Comparison of ENCODE assay signal across 27 mouse cellular contexts in the genomic region with DNA sequence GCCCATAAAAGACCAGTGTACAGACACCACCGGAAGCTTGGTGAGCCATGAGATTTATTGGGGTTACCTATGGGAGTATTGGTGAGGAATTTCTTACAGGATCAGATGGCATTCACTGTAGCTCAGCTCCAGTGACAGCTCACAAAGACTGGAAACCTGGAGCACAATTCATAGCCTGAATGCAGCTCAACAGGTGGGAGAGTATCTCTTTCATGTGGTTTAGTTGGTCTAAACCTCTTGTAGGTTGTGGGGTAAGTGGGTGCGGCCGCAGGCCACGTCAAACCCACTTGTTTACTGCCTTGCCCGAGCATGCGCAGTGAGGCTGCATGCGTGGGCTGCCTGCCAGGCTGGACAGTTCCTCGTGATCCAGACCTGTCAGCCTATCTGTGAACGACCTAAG. TPM values are rescaled to one million over a fixed set of nuclear protein-coding genes. Genes with fewer than 3 reads are reported as not detected.
DNase-seq lines count a peak whose midpoint lies in the region; ATAC-seq lines count a peak whose summit lies in the region.
"Had no signal": no experiment of that assay in that cellular context is flagged by ENCODE, and none has a peak within 500 bp of the region (broad histone marks: within the 10 kb centered on the region; RNA-seq: fewer than 3 reads in every experiment).

No protein-coding gene starts in this region.

- H3K9me3 ChIP-seq in midbrain, embryonic 11.5 days (ENCODE audit: control insufficient read depth, low read length) = no peaks in the 10 kb centered on the region; the same call in 1 of the 2 replicates
- H3K9me3 ChIP-seq in midbrain, embryonic 15.5 days = no peaks in the 10 kb centered on the region
- H3K9me3 ChIP-seq: forebrain, embryonic 15.5 days had no signal

- no peaks in the 10 kb centered on the region for H3K36me3 ChIP-seq in midbrain, embryonic 11.5 days (ENCODE audit: control insufficient read depth, insufficient read depth, low read length)
- H3K36me3 ChIP-seq in midbrain, embryonic 15.5 days (replicated peaks) = no peaks in the 10 kb centered on the region
- H3K36me3 ChIP-seq: embryonic facial prominence, embryonic 10.5 days; embryonic facial prominence, embryonic 13.5 days; forebrain, embryonic 12.5 days; forebrain, embryonic 15.5 days; heart, embryonic 12.5 days; heart, embryonic 15.5 days; hindbrain, embryonic 12.5 days; hindbrain, embryonic 15.5 days had no signal

- DNase-seq in kidney, adult 11 months = peak; percentile 46
- no peak for DNase-seq in kidney, postnatal 10 days
- DNase-seq in midbrain, embryonic 11.5 days (ENCODE audit: low spot score, missing footprints) = peak; percentile 61
- DNase-seq in natural killer cell, adult 2 months (ENCODE audit: low spot score in 2 of 2) = peak; percentile 27 to 45
- DNase-seq in c-Kit-positive CD71-positive TER-119-positive erythroid progenitor cells, embryonic 14.5 days (ENCODE audit: low spot score) = no peak
- DNase-seq: adrenal gland, postnatal 10 days; adrenal gland, postnatal 36 days; B cell, adult 2 months; cerebellum, adult 11-12 months; cerebellum, adult 8-10 months; cerebellum, postnatal 10 days; cerebellum, postnatal 36 days; embryo, embryonic 11 days; gastrocnemius, postnatal 25 days; heart, adult 18-20 months; heart, postnatal 14 days had no signal

- 94% methylated on average over 9 of the region's 9 CpGs for WGBS in midbrain, embryonic 11.5 days
- 94% methylated on average over 9 of the region's 9 CpGs for WGBS in midbrain, embryonic 15.5 days

- H3K27ac ChIP-seq in midbrain, embryonic 11.5 days (ENCODE audit: low read depth, low read length) = no peak overlapping the region
- H3K27ac ChIP-seq in midbrain, embryonic 15.5 days = no peak overlapping the region
- H3K27ac ChIP-seq: embryonic facial prominence, embryonic 10.5 days; embryonic facial prominence, embryonic 13.5 days; forebrain, embryonic 12.5 days; forebrain, embryonic 15.5 days; heart, embryonic 15.5 days; hindbrain, embryonic 12.5 days; hindbrain, embryonic 15.5 days had no signal

- H3K4me1 ChIP-seq in midbrain, embryonic 11.5 days (ENCODE audit: control insufficient read depth, insufficient read depth, low read length) = no peaks in the 10 kb centered on the region
- no peaks in the 10 kb centered on the region for H3K4me1 ChIP-seq in midbrain, embryonic 15.5 days
- H3K4me1 ChIP-seq: embryonic facial prominence, embryonic 10.5 days; hindbrain, embryonic 12.5 days; hindbrain, embryonic 15.5 days had no signal

- no peak for ATAC-seq in midbrain, embryonic 11.5 days (ENCODE audit: low FRiP score)
- ATAC-seq in midbrain, embryonic 15.5 days (replicated peaks) = no peak
- ATAC-seq: CD4-positive, CD25-positive, alpha-beta regulatory T cell, adult 4 months; forebrain, embryonic 15.5 days had no signal

- no peak overlapping the region for H3K9ac ChIP-seq in midbrain, embryonic 11.5 days (ENCODE audit: low read length)
- H3K9ac ChIP-seq in midbrain, embryonic 15.5 days = no peak overlapping the region
- H3K9ac ChIP-seq: embryonic facial prominence, embryonic 13.5 days; forebrain, embryonic 12.5 days; forebrain, embryonic 15.5 days; heart, embryonic 12.5 days; heart, embryonic 15.5 days; hindbrain, embryonic 12.5 days; hindbrain, embryonic 15.5 days had no signal

- H3K4me3 ChIP-seq in midbrain, embryonic 11.5 days (ENCODE audit: low read depth, low read length) = no peak overlapping the region
- no peak overlapping the region for H3K4me3 ChIP-seq in midbrain, embryonic 15.5 days
- H3K4me3 ChIP-seq: embryonic facial prominence, embryonic 10.5 days; embryonic facial prominence, embryonic 13.5 days; erythroblast, embryonic 14.5 days; forebrain, embryonic 12.5 days; forebrain, embryonic 15.5 days; heart, embryonic 12.5 days; heart, embryonic 15.5 days; hindbrain, embryonic 12.5 days; hindbrain, embryonic 15.5 days had no signal

- H3K27me3 ChIP-seq in midbrain, embryonic 11.5 days (ENCODE audit: control insufficient read depth, insufficient read depth, low read length) = peaks cover 6% of the 10 kb centered on the region
- H3K27me3 ChIP-seq in midbrain, embryonic 15.5 days (replicated peaks) = no peaks in the 10 kb centered on the region; the same call in 1 of the 2 replicates

- H3K4me2 ChIP-seq in midbrain, embryonic 11.5 days = no peak overlapping the region
- no peak overlapping the region for H3K4me2 ChIP-seq in midbrain, embryonic 15.5 days
- H3K4me2 ChIP-seq: embryonic facial prominence, embryonic 13.5 days; forebrain, embryonic 12.5 days; forebrain, embryonic 15.5 days; heart, embryonic 12.5 days; heart, embryonic 15.5 days; hindbrain, embryonic 12.5 days; hindbrain, embryonic 15.5 days had no signal

RNA-seq across cellular contexts. Expression of gene Hmga1b, which starts 2.4 kb away (rescaled TPM):
- 8.2 and 9.1 TPM in 2 replicates for polyA plus RNA-seq in midbrain, embryonic 11.5 days (2014; fragmentation: Nextera tagmentation; extraction: Ambion mirVana)
- polyA plus RNA-seq in midbrain, embryonic 15.5 days (2015; fragmentation: Nextera tagmentation; extraction: Ambion mirVana) = 1.7 and 2.9 TPM in 2 replicates

RNA-seq across cellular contexts. Expression of gene Rfng, which starts 23.8 kb away (rescaled TPM):
- polyA plus RNA-seq in midbrain, embryonic 11.5 days (2014; fragmentation: Nextera tagmentation; extraction: Ambion mirVana) = 28.2 and 30.6 TPM in 2 replicates
- polyA plus RNA-seq in midbrain, embryonic 15.5 days (2015; fragmentation: Nextera tagmentation; extraction: Ambion mirVana) = 137 and 138 TPM in 2 replicates

RNA-seq across cellular contexts. Expression of gene Gps1, which starts 23.8 kb away (rescaled TPM):
- 254 and 269 TPM in 2 replicates for polyA plus RNA-seq in midbrain, embryonic 11.5 days (2014; fragmentation: Nextera tagmentation; extraction: Ambion mirVana)
- 296 and 300 TPM in 2 replicates for polyA plus RNA-seq in midbrain, embryonic 15.5 days (2015; fragmentation: Nextera tagmentation; extraction: Ambion mirVana)

RNA-seq across cellular contexts. Expression of gene Cbr2, which starts 28.3 kb away (rescaled TPM):
- polyA plus RNA-seq in midbrain, embryonic 11.5 days (2014; fragmentation: Nextera tagmentation; extraction: Ambion mirVana) = 1.00 and 1.1 TPM in 2 replicates
- polyA plus RNA-seq in midbrain, embryonic 15.5 days (2015; fragmentation: Nextera tagmentation; extraction: Ambion mirVana) = 1.2 and 2.2 TPM in 2 replicates
- polyA plus RNA-seq: CD4-positive, CD25-positive, alpha-beta regulatory T cell, adult 4 months; erythroblast, embryonic 14.5 days had no signal

RNA-seq across cellular contexts. Expression of gene Dcxr, which starts 33.2 kb away (rescaled TPM):
- polyA plus RNA-seq in midbrain, embryonic 11.5 days (2014; fragmentation: Nextera tagmentation; extraction: Ambion mirVana) = 10.6 and 12.4 TPM in 2 replicates
- polyA plus RNA-seq in midbrain, embryonic 15.5 days (2015; fragmentation: Nextera tagmentation; extraction: Ambion mirVana) = 6.8 and 7.9 TPM in 2 replicates

Comparison
In these comparisons a context has a peak if more than half of its experiments do, and no peak if none do; other contexts are left out.
1. DNase-seq: peak in kidney, adult 11 months (single experiment), midbrain, embryonic 11.5 days (single experiment) and natural killer cell, adult 2 months (2 of 2); none in kidney, postnatal 10 days (single experiment) and c-Kit-positive CD71-positive TER-119-positive erythroid progenitor cells, embryonic 14.5 days (single experiment).